Mouse (Mus musculus): ENCODE data around the gene Pi4k2b.

GRCm38 (mm10) chr5:52704562-52704961, 36.8 kb upstream of the Pi4k2b start:
- TF ChIP-seq GATA1 (IDR thresholded peaks at IDR 0.05; ENCODE audit: borderline replicate concordance, low read length), result no peak
- TF ChIP-seq FLI1 (IDR thresholded peaks at IDR 0.05; ENCODE audit: low read length), result no peak

All from megakaryocyte, embryonic 14.5 days (primary cell).